Mouse (Mus musculus) layer of hippocampus, adult 2 months (tissue): ENCODE data around the gene Tnrc6c. TPM values are rescaled to one million over a fixed set of nuclear protein-coding genes. Genes with fewer than 3 reads are reported as not detected.
A peak's percentile ranks its signal among the peaks of the same experiment; 100 is the strongest.

Source experiments
- DNase-seq, 2 experiments: peaks; one replicate each; pipeline ENCODE4 v3.0.0; 2022; ENCODE audit warnings: low spot score in 2 of 2
- H3K27ac ChIP-seq: fragments of 200-600 bp; 2 replicates; pipeline ENCODE4 v1.8.1; 2022
- H3K4me3 ChIP-seq: fragments of 200-600 bp; 2 replicates; pipeline ENCODE4 v1.8.1; 2022; ENCODE audit warnings: mild to moderate bottlenecking
- CTCF ChIP-seq: fragments of 200-600 bp; conservative IDR thresholded peaks from 2 replicates; pipeline ENCODE4 v1.8.1; 2022; ENCODE audit warnings: antibody characterized with exemption, mild to moderate bottlenecking, moderate library complexity
- total RNA-seq, 2 experiments: library from RNA; stranded (reverse); gene quantifications; 2 replicates each; pipeline ENCODE4 v1.2.3; 2021

Gene Tnrc6c
- total RNA-seq, 2 experiments from 2014 or later: 74.7 to 82.1 TPM

- DNase-seq: no peak
- TF ChIP-seq CTCF: no peak
- Histone ChIP-seq H3K27ac (peak overlapping the region; percentile 64; the same call in 1 of the 2 replicates), H3K4me3 (no peak overlapping the region)
Measured at GRCm38 (mm10) chr11:117646786-117647185, 7.3 kb upstream of the Tnrc6c start.

- TF ChIP-seq CTCF: no peak
- DNase-seq: no peak
- H3K27ac ChIP-seq: peak overlapping the region; percentile 64
- no peak overlapping the region for H3K4me3 ChIP-seq
Measured at GRCm38 (mm10) chr11:117648005-117648404, 6.1 kb upstream of the Tnrc6c start.

GRCm38 (mm10) chr11:117650721-117651644, 3.1 kb upstream of the Tnrc6c start:
- DNase-seq: no peak
- H3K4me3 ChIP-seq: no peak overlapping the region
- TF ChIP-seq CTCF: no peak
- H3K27ac ChIP-seq: no peak overlapping the region

- Histone ChIP-seq H3K27ac (peak overlapping the region; percentile 100), H3K4me3 (peak overlapping the region; percentile 93; the same call in 1 of the 2 replicates)
- DNase-seq: no peak
- no peak for TF ChIP-seq CTCF
Measured at GRCm38 (mm10) chr11:117652907-117653306, 1.2 kb upstream of the Tnrc6c start.

DNA sequence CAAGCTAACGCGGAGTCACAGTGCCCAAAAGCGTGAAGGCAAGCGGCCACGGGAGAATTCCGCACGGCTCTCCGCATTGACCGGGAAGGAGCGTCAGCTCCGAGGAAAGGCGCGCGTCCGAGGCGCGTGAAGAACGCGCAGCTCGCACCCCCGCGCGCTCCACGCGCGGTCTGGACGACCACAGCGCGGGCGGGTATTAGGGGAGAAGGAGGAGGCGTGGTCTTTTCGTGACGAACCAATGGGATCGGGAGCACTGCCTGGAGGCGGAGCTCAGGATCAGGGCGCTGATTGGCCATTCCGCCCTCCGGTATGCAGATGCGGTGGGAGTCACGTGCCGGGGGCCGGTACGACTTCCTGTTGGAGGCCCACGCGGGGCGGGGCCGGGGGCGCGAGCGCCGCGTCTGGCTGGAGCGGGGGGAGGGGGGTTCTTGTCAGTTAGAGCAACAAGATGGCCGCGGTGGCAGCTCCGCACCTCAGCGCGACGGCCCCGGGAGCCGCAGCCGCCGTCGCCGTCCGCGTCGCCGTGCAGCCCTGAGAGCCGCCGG, 363 bp downstream of the Tnrc6c start:
- peak; percentile 99 to 100 for DNase-seq

DNA sequence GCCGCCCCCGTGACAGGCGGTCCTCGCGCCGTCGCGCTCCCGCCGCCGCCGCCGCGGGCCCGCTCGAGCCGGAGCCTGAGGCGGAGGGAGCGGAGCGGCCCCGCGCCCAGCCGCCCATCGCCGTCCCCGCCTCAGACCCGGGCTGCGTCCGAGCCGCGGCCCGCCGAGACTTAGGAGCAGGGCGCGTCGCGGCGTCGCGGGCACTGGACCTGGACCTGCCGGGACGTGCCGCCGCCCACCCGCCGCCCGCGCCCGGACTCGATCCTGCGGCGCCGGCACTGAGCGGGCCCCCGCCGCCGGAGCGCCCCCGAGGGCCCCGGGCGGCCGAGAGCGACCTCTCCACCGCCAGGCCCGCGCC, 824 bp downstream of the Tnrc6c start:
- DNase-seq: peak in 1 of 2 experiments; percentile 35
- Histone ChIP-seq H3K27ac (peak overlapping the region; percentile 95), H3K4me3 (peak overlapping the region; percentile 84)
- no peak for TF ChIP-seq CTCF

More for the DNA sequence above, 363 bp downstream of the Tnrc6c start:
- peak overlapping the region; percentile 100 for H3K27ac ChIP-seq
- H3K4me3 ChIP-seq: peak overlapping the region; percentile 93
- TF ChIP-seq CTCF: no peak

DNA sequence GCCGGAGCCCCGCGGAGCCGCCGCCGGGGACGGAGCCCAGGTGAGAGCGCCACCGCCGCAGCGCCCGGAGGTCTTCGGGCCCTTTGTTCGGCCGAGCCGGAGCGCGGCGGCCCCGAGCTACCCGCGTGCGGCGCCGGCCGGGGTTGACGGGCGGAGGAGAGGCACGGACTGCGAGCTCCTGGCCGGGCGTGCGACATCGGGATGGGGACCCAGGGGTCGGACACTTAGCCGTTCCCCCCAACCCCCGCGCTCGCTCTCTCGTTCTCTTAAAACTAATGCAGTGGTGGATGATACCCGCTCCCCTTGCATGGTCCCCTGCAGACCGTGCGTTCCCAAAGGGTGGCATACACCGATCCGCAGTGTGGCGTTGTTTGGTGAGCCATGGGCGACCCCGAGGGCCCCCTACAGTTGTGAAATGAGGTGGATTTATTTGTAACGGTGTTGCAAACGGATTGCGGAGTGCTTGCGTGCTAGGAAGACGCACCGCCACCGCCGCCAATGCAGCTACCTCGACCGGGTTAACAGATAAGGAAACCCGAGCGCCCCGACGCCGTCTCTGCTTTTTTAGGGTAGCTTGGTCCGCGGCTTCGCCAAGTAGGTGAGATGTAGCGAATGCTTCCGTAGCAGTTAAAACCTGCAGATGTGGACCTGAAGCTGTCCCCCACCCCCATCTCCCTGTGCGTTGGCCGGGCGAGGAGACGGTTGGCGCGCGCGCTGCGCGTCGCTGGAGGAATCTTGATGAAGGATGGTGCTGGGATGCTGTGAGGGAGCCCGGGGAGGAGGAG, 1.4 kb downstream of the Tnrc6c start:
- peak overlapping the region; percentile 84 for H3K4me3 ChIP-seq
- peak; percentile 70 to 71 for DNase-seq
- TF ChIP-seq CTCF: peak; percentile 45
- H3K27ac ChIP-seq: peak overlapping the region; percentile 95

- TF ChIP-seq CTCF: no peak
- peak overlapping the region; percentile 95; the same call in 1 of the 2 replicates for H3K27ac ChIP-seq
- peak overlapping the region; percentile 84 for H3K4me3 ChIP-seq
- no peak for DNase-seq
Measured at GRCm38 (mm10) chr11:117656077-117656401, 1.9 kb downstream of the Tnrc6c start.

- no peak overlapping the region for H3K27ac ChIP-seq
- H3K4me3 ChIP-seq: no peak overlapping the region
- DNase-seq: no peak
- no peak for TF ChIP-seq CTCF
Measured at GRCm38 (mm10) chr11:117658974-117659373, 4.9 kb downstream of the Tnrc6c start.

- Histone ChIP-seq H3K4me3 (no peak overlapping the region), H3K27ac (no peak overlapping the region)
- no peak for TF ChIP-seq CTCF
- DNase-seq: no peak
Measured at GRCm38 (mm10) chr11:117663036-117663809, 9.1 kb downstream of the Tnrc6c start.

DNA sequence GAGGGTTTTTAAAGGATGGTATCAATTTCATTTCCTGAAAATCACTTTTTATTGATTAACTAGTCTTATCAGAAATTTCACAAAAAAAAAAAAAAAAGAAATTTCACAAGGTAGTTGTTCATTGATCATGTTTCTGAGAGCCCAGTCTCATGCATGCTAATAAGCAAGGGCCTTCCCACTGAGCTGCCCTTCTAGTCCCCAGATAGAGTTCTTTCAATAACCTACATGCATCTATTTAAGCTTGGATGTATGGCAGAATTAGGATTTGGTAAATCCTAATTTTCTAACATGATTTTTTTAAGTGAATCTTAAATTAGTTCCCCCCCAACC, 9.7 kb downstream of the Tnrc6c start:
- Histone ChIP-seq H3K27ac (no peak overlapping the region), H3K4me3 (no peak overlapping the region)
- DNase-seq: no peak
- no peak for TF ChIP-seq CTCF

GRCm38 (mm10) chr11:117665189-117665588, 11.1 kb downstream of the Tnrc6c start:
- no peak for TF ChIP-seq CTCF
- H3K4me3 ChIP-seq: no peak overlapping the region
- H3K27ac ChIP-seq: no peak overlapping the region
- DNase-seq: no peak
